Mouse (Mus musculus) CD4-positive, CD25-positive, alpha-beta regulatory T cell, adult 2 months (primary cell): ENCODE results near the gene Olfr609.
"Not testable (repeated sequence)": the region's sequence is repeated elsewhere in the genome, so short reads cannot be mapped to it uniquely, and the experiment has no call there.

ENCODE experiments used
- DNase-seq: peaks from one replicate; pipeline ENCODE4 v3.0.0-alpha.2; 2012; ENCODE audit warnings: low read depth, low spot score

Gene Olfr609

DNA sequence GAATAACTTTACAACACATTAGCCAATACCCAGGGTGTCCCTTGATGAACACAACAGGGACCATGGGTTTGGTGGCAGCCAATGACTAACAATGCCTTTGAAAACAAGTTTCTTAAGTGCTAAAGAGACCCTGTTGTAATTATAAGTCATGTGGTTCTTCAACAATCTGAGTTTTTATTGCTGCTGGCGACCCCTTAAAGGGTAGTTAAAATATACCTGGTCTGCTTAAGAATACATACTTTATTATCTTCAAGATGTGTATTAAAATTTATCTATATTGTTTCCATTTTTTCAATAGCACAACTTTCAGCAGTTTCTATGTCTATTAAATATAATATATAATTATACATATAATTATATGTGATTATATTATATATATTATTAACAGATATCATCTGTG is at the start of gene Olfr609:
TSS of gene Olfr609 (minus strand) at position 101 of the 400 bp plus-strand sequence.
- no peak for DNase-seq

DNA sequence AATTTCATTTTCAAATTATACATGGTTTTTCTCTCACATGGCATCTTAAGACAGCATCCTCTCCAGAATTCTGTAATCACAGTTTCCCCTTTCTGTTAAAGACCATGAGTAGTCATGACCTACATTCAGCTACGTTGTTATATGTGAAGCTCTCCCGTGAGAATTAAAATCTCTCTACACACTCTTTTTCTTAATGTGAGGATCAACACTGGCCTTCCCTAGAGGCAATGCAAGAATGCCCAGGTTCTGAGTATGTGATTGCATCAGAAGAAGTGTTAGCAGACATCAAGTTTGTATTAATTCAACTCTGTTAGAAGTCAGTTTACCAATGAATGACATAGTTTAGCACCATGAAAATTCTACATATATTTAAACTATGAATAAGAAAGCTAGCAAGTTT is 44.8 kb upstream of the Olfr609 start, which contains the start of gene Olfr612:
TSS of gene Olfr612 (minus strand) at position 101 of the 400 bp plus-strand sequence.
- DNase-seq, result not testable (repeated sequence)

DNA sequence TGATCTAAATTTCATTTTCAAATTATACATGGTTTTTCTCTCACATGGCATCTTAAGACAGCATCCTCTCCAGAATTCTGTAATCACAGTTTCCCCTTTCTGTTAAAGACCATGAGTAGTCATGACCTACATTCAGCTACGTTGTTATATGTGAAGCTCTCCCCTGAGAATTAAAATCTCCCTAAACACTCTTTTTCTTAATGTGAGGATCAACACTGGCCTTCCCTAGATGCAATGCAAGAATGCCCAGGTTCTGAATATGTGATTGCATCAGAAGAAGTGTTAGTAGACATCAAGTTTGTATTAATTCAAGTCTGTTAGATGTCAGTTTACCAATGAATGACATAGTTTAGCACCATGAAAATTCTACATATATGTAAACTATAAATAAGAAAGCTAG is 22.9 kb upstream of the Olfr609 start, which contains the start of gene Olfr611:
TSS of gene Olfr611 (minus strand) at position 101 of the 400 bp plus-strand sequence.
- DNase-seq, result not testable (repeated sequence)

DNA sequence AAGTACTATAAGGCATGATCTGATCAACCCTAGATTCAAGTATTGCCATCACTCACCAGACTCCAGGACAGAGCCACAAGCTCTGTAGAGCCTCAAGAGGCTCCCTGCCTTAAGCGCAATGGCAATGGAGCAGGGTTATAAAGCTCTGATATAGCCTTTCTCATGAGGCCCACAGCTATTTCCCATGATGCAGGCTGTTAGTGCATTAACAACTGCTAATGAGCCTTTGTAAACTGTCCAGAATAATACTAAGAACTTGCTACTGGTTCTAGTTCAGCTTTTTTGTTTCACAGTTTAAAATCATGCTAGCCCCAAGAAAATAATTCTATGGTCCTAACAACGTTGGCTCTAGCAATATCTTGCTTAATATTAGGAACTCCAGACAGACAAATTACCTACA is 14.2 kb upstream of the Olfr609 start, which contains the start of gene Olfr610:
TSS of gene Olfr610 (minus strand) at position 101 of the 400 bp plus-strand sequence.
- DNase-seq, result no peak

DNA sequence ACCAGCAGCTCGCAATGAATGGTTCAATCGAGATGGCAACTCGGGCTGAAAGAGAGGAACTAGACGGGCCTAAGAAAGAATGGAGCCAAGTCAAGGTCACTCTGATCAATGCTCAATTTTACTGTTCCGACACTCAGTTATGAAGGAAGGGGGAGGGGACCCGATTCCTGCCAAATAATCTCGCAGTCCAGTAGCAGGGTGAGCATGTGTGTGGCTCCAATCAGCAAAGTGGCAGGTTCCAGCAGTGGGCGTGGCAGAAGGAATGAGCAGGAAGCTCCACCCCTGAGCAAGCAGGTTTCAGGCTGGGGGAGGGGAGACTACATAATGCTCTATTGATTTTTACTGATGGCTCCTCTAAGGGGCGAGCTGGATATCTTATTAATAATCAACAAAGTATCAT is 20.8 kb downstream of the Olfr609 start:
- not testable (repeated sequence) for DNase-seq

DNA sequence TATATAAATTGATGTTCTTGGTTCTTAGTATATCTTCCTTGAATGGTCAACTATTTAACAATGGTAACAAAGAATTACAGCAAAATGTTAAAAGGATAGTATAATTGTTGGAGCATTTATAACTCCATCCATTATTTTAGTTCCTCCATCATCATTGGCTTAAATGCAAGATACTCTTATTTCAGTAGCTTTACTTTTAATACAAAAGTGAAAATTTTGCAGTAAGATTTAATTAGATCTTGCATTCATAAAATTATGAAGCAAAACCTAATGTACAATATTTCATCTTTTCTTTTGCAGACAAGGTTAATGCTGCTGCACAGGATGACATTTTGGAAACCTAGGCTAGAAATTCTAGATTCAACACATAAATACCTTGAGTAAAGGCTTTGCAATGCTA is 28.3 kb downstream of the Olfr609 start, which contains the start of gene Olfr608:
TSS of gene Olfr608 (plus strand) at position 301 of the 400 bp plus-strand sequence.
- no peak for DNase-seq

DNA sequence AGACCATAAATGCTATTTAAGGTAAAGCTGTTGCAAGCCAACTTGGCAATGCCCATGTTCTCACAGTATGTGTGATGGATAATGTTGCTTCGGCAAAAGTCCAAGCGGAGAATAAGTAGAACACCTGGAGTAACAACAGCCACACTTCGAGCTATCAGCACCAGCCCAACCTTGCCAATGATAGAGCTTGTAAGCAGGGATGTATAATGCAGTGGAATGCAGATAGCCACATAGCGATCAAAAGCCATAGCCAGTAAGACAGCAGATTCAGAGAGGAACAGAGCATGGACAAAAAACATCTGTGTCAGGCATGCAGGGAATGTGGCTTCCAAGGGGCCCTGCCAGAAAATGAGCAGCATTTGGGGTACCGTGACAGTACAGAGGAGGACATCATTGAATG is 37.3 kb downstream of the Olfr609 start:
- DNase-seq, result no peak

DNA sequence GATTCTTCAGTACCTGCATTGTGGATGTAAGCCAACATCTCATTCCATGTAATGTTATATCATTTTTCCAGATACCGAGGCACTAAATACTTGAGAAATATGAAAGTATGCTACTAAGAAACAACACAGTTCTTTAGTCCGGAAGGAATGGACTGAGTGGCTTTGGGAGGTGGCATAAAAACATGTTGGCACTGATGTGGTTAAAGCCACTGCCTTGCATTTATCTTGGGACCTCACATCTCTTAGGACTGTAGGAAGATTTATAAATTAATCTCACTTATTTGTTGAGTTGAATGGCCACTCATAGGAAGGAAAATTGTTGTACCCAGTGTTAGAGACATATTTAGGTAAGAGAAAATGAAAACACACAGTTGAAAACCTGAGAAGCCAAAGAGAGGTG is 49.1 kb downstream of the Olfr609 start, which contains the start of gene Olfr606:
TSS of gene Olfr606 (plus strand) at position 301 of the 400 bp plus-strand sequence.
- no peak for DNase-seq

DNA sequence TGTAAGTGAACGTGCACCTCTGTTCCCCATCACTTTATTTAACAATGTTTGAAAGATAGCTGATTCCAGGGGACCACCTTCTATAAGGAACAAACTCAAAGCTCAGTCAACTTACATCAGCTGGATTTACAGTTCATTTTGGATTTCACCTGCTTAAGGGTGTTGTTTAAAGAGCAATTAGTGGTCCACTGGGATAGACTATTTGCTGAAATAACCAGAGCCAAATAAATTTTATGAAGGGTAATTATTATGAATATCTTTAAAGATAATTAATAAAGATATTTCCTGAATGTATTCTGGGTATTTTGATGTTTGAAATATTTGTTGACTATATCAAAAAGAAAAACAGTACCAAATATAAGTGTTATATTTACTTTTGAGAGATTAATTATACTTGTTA is 52.5 kb downstream of the Olfr609 start, which contains the start of gene Olfr605:
TSS of gene Olfr605 (minus strand) at position 101 of the 400 bp plus-strand sequence.
- no peak for DNase-seq
